Mouse (Mus musculus): ENCODE results near the gene Brinp2.

Brinp2 gene

DNA sequence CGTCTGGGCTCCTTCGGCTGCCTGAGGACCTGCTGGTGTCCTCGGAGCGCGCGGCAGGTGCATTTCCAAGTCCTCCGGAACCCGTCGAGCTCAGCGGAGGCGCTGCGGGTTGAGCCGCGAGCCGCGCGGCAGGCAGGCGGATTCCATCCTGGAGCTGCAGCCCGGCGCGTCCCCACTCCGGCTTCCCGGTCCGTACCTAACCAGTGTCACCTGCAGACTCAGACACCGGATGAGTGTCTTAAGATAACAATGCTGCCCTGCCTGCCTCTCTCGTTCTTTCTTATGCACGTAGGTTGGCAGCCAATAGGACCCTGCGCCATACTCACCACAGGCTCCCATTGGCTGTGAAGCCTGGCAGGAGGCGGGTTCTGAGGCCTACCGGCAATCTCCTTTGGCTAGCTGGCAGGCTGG, at the start of gene Brinp2:
Brinp2 (minus strand) TSS at position 276 of the 411 bp plus-strand sequence.
- DNase-seq = peak; percentile 97

DNA sequence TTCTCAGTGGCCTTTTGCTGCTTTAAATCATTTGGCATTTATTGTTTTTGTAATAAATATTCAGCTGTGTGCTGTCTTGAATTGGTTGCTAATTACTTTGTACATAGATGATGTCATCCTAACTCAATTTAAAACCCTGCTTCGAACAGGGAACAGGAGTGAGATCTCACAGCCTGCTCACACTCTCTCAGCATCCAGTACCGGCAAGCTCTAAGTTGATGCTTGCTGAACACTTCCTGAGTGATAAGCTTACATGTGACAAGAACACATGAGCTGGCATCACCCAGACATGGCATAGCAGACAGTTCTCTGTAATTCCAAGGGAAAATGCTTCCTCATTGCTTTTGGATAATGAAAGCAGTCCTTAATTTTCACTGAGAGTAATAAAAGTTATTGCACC, 44.8 kb upstream of the Brinp2 start:
- DNase-seq = no peak

DNA sequence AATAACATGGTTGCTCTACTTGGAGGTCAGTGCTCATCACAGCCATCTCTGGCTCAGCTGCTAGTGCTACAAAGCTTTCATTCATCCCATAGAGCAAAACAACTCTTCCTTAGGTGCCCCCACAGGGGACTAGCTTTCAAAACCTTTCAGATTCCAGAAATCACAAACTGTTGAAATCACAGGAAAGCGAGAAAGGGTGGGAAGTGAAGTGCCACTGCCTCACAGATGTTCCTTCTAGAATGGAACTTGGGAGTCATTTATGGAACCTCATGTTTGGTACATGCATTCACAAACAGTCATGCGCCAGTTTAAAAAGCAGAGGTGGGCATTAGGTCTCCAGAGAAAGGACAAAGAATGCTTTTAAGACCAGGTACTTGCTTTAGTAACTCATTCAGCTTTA, 40.9 kb upstream of the Brinp2 start:
- DNase-seq = no peak

DNA sequence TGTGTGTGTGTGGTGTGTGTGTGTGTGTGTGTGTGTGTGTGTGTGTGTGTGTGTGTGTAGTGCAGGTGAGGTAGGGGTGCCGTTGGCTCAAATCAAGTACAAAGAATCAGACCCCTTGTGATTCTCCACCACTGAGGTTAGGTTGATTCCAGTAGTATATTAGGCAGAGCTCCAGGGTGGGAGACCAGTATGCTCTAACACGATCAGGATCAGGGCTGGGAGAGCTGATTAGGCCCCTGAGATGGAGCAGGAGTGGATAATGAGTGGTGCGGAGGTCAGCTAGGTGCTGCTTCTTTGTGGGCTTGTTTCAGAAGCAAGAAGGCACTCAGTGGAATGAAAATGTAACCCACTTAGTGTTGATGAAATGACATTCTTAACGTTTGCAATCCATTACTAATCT, 34.6 kb upstream of the Brinp2 start:
- DNase-seq = no peak

DNA sequence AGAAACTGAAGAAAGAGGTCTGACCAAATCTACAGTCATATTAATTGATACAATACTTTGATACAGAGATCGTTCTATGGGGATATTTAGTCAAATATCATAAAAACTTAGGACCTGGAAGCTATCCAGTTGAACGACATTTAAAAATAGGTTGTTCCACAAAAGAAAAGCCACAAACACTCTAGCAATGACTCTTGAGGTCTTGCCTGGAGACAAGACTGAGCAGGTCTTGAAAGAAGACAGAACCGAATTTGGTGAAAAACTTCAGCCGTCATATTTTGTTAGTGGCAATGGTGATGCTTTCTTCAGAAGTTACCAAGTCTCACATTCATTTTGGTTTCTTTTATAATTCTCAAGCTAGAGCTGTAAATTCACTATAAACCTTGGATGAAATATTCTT, 32.9 kb upstream of the Brinp2 start:
- DNase-seq = no peak

DNA sequence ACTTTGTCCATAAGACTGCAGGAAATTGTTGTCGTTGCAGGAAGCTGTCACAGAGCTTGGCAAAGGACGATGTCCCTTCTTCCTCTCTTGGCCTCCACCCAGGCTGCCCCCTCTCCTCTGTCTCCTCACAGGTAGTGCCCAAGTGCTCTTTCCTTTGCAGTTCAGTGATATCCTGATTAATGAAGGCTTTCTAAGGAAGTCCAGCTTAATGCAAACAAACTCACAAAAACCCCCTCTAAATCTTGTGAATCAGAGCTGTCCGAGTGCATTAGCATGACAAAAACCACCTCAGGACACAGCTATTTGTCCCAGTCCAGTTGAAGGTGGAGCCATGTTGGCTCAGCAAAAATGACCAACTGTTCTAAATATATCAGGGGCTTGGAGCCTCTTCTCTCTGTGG, 30.7 kb upstream of the Brinp2 start:
- DNase-seq = no peak

DNA sequence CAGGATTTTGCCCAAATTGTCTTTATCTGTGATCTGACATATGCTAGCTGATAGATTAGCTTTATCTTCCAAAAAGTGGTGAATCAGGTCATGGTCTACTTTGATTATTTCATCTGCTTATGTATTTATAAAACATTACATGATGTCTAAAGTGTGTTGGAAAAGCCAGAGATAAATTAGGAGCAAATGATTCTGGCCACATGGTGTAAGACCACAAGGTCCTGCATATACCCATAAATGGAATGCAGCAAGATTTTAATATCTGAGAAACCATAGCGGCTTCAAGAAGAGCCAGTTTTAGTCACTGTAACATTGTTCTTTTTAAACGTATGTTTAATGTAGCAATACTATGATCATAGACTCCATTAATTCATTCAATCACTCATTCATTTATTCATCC, 29.2 kb upstream of the Brinp2 start:
- no peak for DNase-seq

DNA sequence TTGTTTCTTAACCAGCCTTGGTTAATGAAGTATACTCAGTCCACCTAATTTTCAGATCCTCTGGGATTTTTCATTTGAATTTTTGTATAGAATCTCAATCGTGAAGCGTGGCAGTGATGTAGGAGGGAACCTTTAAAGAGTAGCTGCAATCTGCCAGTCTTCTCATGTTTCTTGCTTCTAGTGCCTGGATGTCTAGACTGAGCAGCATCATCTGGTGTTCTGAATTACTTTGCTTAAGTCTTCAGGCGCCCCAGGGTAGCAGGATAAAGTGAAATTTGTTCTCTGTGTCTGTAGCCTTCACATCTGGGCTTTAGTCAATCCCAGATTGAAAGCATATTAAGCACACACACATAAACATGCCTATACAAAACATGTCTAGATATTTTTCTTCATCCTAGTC, 27.1 kb upstream of the Brinp2 start:
- no peak for DNase-seq

DNA sequence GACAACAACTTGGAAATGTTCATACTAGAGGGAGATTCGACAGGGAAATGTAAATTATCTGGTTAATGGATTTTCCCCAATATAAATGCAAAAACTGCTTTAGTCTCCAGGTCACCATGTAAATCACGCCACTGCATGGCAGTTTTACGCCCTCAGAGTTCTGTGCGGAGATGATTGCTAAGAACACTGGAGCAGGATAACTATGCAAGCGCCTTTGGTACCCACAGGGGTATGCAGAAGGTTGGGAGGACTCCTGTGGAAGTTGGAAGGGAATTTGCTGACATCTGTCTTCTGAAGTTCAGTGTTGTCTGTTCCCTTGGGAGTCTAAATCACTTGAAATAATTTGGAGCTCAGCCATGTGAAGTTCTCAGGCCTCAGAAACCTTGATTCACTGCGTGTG, 26.2 kb upstream of the Brinp2 start:
- no peak for DNase-seq

DNA sequence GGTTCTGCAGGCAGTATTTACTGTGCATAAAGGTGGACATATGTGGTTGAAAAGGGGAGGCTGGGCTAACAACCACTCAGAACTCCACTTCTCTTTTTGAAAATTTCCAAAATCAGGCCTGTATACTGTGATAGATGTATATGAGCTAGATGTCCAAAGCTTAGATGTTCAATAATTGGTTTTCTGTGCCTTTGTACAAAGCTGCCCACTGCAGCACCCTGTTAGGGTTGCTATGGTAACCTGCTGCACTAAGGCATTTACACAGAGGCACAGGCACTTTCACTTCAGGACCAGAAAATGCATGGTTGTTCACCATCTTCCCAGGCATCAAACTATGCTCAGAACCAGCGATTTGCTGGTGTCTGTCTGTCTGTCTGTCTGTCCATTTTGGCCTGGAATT, 8.3 kb upstream of the Brinp2 start:
- DNase-seq = no peak

DNA sequence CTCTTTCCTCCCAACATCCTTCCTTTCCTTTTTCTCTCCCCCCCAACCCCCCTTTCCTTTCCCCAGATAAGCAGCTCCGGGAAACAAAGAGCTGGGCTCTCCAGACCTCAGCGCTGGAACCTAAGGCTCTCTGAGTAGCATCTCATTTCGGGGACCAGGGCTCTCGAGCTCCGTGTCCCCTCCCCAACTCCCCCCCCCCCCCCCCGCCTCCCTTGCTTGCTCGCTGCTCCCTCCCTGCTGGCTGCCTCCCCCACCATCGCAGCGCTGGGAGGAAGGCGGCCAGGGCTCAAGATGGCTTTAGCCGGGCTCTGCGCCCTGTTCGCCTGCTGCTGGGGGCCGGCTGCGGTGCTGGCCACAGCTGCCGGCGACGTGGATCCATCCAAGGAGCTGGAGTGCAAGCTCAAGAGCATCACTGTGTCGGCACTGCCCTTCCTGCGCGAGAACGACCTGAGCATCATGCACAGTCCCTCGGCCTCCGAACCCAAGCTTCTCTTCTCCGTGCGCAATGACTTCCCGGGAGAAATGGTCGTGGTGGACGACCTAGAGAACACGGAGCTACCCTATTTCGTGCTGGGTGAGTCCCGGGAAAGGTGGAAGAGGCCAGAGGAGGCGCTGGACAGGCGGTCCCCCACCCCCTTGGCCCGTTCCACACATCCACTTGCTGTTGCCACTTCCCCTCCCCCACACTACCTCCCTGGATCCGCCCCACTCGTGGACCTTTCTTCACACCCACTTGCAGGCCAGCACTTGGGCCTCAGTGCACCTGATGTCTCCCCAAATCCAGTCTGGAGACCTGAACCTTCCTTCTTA, 6.4 kb upstream of the Brinp2 start:
- peak; percentile 64 for DNase-seq

DNA sequence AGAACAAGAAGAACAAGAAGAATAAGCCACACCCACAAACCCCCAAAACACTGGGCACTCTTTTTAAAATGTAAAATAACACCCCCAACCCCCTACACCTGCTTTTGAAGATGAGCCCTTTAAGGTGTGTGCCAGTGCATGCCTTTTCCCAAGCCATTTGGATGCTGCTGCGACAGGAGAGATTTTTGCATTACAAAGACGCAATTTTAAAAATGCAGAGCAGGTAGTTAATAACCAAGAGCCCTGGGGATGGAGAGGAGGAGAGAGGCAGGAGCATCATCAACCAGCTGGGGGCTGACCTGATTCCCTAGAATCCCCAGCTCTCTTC, 5.8 kb upstream of the Brinp2 start, which contains the start of gene Astn1:
Astn1 (plus strand) TSS at position 310 of the 328 bp plus-strand sequence.
- DNase-seq = peak; percentile 27

DNA sequence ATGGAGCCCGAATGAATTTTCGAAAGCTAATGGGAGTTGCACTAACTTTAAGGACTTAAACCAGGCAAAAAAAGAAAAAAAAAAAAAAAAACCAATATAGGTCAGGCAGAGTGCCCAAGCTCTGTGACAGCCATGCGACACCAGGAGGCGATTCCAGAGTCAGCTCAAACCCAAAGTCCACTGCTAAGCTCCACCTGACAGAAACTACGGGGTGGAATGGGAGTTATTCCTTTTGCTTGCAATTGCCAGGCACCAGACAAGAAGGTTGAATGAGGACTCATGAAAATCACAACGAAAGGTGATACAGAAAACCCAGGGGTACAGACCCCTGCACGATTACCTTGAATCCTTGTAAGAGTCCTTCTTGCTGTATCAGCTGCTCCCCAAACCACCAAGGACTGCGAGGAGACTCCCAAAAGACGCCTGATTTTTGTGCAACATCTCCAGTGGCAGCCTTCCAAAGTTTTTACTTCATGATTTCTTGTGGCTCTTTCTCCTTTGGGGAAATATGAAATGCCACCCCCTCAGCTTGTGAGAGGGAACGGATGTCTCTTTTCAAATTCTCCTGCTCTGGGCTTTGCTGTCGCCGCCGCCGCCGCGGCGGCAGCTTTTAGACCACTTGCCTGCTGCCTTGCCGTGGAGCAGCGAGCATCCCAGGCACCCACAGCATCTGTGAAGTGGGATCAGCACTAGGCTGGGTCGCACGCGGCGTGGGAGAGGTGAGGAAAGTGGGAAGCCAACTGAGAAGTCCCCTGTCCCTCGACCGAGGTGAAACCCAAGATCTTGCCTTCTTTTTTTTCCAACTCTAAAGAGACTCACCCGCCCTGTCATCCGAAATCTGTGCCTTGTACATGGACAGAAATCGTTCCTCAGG, 712 bp downstream of the Brinp2 start:
- peak; percentile 60 for DNase-seq

DNA sequence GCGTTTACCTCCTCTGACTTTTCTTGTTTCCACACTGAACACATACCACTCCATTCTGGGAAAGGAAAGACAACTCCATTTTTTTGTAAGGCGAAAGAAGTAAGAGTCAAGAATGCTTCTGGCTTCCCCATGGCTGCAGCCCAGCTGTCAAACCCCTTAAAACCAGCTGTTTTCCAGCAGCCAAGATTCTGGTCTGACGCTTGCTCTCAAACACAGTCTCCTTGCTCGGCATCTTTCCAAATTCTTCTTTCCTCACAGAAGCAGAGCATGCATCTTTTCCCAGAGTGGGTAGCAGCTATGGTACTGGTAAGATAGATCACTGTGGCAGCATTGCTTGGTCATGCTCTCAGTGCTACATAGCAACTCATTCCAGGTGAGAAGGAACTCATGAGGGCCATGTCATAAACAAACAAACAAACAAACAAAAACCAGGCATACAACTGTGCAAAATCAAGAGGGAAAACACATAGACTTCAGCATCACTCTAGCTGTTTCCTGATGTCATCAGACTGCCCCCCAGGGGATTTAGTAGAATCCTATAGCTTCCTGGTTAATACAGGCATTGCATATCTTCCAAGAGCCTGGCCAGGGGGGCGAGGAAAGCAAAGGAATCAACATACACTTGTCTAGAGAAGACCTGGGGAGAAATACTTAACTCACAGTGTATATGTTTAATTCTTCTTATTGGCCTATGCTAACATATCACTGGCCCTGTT, 2.3 kb downstream of the Brinp2 start:
- DNase-seq = no peak

DNA sequence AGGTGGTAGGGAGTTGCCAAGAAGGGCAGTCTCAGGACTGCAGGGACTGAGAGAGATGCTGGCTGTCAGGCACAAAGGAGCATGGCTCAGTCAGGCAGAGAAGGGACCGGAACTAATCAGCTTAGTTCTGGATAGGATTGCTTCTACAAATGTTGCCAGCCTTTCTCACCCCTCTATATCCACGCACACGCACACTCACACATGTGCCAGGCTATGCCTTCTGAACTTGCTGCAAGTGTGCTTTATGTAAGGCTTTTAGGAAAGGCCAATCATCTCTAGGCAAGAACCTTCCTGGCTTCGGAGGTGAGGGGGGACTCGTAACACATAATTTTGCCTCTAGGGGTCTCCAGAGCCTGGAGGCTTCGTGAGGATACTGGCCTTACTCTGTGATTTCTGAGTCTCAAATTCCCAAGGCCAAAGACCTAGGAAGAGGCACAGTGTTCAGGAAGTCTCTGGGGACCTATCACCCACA, 12.8 kb downstream of the Brinp2 start:
- DNase-seq = no peak

DNA sequence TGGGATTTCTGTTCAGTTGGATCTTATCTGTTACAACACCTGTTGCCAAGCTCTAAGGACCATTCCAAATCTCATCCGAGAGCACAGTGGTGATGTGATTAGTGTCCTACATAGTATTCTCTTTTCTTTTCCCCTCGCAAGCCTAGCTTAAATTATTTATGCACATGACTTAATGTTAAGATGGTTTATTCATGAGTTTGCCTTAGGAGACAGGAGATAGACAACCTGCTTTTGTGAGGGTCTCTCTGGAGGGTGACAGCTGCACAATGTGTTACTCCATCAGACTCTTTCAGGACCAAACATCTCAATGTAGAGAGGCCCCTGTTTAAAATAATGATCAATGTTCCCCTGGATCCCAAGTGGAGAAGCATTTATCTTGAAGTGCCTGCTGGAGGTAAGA, 27.3 kb downstream of the Brinp2 start:
- DNase-seq = peak; percentile 15

DNA sequence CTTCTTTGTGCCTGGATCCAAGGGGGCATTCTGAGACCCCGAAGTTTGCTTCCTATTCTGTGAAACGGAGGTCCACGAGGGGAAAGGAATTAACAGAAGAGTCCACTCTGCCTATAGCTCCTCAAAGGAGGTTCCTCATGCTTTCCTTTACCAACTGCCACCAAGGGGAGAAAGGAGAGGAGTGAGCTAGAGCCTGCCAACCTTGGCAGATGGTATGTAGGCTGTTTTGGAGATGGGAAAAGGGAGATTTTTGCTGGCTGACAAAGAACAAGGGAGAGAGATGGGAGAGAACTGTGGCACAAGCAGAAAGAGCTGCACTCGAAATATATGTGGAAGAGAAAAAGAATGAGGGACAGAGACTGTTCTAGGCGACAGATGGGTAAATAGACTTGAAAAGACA, 28.0 kb downstream of the Brinp2 start:
- DNase-seq = peak; percentile 78

DNA sequence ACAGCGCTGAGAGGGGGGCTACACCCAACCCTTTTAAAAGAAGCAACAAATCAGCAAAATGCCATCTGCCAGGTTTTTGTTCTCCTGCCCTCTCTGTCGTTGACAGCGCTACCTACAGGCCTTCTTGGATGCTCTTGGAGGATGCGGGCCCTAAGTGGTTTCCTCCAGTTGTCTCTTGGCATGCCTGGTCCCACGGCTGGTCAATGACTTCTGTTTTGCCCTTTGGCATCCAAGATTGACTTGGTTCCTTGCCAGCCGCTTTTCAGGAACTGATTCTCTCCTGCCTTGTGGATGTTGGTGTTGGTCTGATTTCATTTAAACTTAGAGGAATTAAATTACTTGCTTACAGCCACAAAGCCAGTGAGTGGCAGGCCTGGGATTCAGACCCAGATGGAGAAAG, 32.8 kb downstream of the Brinp2 start:
- no peak for DNase-seq

DNA sequence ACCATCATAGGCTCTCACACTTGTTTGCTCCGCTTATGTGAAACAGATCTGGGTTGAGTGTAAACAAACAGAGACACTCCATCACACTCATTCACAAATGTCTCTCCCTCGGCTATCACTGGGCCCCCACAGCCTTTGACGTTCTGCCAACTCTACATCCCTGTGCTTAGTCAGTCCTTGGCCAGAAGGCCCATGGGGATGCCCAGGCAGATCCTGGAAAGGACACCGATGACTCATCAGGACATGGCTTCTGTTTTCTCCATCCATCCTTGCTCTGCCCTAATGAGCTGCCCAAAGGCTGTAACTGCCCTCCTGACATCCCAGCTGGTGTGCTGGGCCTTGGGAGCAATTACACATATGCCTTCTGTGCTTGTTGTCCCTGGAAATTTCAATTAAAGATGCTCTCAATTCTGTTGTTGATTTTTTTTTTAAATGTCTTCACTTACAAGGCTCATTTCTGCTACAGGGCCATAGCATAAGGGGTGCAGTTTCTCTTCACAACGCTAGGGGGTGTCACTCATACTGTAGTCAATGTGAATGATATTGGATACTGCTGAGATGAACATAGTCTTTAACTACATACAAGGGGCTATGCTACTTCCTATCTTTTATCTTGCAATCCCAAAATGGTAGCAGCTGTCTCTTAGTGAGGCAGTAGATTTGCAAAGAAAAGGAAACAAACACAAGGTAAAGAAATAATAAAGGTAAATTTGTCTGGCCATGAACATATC, 45.5 kb downstream of the Brinp2 start:
- DNase-seq = peak; percentile 96

DNA sequence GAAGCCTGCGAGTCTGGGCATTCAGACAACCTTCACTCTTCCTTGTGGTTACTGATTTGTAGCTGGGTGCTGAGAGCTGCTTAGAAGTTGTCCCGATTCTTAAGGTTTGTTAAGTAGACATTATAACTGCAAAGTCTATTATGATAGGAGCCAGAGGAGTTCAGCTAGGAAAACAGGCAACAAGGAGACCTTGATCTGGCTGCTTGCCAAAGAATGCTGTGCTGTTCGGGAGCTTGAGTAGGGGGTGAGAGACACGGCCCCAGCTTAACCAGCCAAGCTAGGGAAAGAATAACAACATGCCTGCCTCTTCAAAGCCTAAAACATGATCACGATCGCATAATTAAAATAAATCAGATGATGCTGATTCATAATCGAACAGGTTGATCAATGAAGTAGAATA, 59.1 kb downstream of the Brinp2 start:
- DNase-seq = no peak

DNA sequence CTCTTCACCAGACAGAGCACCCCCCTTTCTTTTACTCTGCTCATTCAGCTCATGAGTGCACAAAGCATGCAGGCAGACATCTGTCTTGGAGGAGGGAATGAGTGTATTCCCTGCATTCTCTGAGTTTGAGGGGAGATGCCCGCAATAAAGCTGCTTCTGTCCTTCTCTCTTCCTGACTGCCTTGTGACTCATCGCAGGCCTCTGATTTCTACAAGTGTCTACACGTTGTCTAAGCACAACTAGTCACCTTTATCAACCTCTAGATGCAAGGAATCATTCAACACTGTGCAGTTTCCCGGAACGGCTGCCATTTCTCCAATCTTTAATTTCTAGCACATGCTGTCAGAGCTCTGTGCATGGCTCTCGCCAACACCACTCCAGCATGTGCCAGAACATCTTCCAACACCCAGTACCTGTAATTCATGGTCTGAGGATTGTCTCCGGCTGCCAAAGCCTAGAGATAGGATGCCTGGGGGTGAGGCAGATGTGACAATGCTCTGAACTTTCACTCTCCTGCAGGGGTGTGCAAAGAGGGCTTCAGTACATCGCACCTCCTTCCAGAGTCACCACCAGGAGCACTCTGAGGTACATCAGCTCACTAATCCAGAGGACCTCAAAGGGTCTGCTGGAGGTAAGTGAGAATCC, 59.7 kb downstream of the Brinp2 start:
- no peak for DNase-seq

DNA sequence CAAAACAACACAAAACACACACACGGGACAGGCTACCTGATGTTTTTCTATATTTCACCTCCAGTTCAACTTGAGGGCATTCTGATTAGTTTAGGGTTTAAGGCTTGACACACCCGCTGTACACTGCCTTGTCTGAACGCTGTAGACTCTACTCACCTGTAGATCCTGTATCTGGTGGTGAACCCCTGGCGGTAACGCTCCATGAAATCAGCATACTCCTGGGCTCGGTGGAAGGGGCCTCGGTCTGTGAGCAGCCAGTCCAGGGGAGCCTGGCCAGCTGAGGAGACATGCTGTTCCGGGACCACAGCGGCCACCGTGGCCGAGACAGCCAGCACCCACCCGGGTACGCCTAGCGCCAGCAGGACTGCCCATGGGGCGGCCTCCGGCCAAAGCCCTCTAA, 60.9 kb downstream of the Brinp2 start:
- DNase-seq = no peak

Data from cerebellum, adult 9-10 months (tissue).